In genomic region chr2:137114248-137115096, GRCm38 (mm10) we compare ENCODE assay signal across 8 mouse cellular contexts. TPM values are rescaled to one million over a fixed set of nuclear protein-coding genes. Genes with fewer than 3 reads are reported as not detected.
A peak's percentile ranks its signal among the peaks of the same experiment; 100 is the strongest.
DNase-seq lines count a peak whose midpoint lies in the region; ATAC-seq and TF ChIP-seq lines count a peak whose summit lies in the region.

No protein-coding gene starts in this region.

- peak; percentile 64; the same call in 1 of the 2 replicates for TF ChIP-seq CTCF in small intestine, adult 2 months (IDR thresholded peaks at IDR 0.05; ENCODE audit: extremely low read depth, insufficient read length, insufficient replicate concordance, low read depth, low read length)

- DNase-seq in adrenal gland, postnatal 36 days: peak; percentile 85
- DNase-seq in heart, adult 8-10 months (ENCODE audit: low spot score): peak; percentile 84
- peak; percentile 69 to 70 for DNase-seq in kidney, adult 8-10 months

- H3K9ac ChIP-seq in embryonic facial prominence, embryonic 12.5 days: peak overlapping the region; percentile 81
- H3K9ac ChIP-seq in limb, embryonic 12.5 days (replicated peaks): peak overlapping the region; percentile 86
- peak overlapping the region; percentile 70 for H3K9ac ChIP-seq in midbrain, embryonic 12.5 days (replicated peaks)

- ATAC-seq in embryonic facial prominence, embryonic 12.5 days (ENCODE audit: insufficient number of reproducible peaks, insufficient read depth, low FRiP score, low TSS enrichment): peak; percentile 48
- ATAC-seq in limb, embryonic 12.5 days (ENCODE audit: insufficient number of reproducible peaks, insufficient read depth, low FRiP score, low TSS enrichment, low read depth): peak; percentile 32
- peak; percentile 35 for ATAC-seq in midbrain, embryonic 12.5 days (ENCODE audit: low FRiP score, low read depth)
- no peak for ATAC-seq in erythroid progenitor cell, adult 5-6 weeks (replicated peaks; ENCODE audit: low FRiP score, poor library complexity, severe bottlenecking)

- no peaks in the 10 kb centered on the region for H3K9me3 ChIP-seq in embryonic facial prominence, embryonic 12.5 days
- H3K9me3 ChIP-seq in limb, embryonic 12.5 days: no peaks in the 10 kb centered on the region
- no peaks in the 10 kb centered on the region for H3K9me3 ChIP-seq in midbrain, embryonic 12.5 days

- H3K4me2 ChIP-seq in embryonic facial prominence, embryonic 12.5 days (replicated peaks): peak overlapping the region; percentile 91
- peak overlapping the region; percentile 91 for H3K4me2 ChIP-seq in limb, embryonic 12.5 days
- peak overlapping the region; percentile 77 for H3K4me2 ChIP-seq in midbrain, embryonic 12.5 days (replicated peaks)

- no peak for TF ChIP-seq POLR2A in small intestine, adult 2 months (IDR thresholded peaks at IDR 0.05; ENCODE audit: low read depth, low read length)

- H3K4me1 ChIP-seq in embryonic facial prominence, embryonic 12.5 days: peaks cover 48% of the 10 kb centered on the region
- peaks cover 54% of the 10 kb centered on the region for H3K4me1 ChIP-seq in limb, embryonic 12.5 days (replicated peaks)
- peaks cover 71% of the 10 kb centered on the region for H3K4me1 ChIP-seq in midbrain, embryonic 12.5 days
- H3K4me1 ChIP-seq in small intestine, adult 2 months (ENCODE audit: control insufficient read depth, insufficient read depth, insufficient read length, low read length): peaks cover 8% of the 10 kb centered on the region

- 0 out of 2 replicates have a peak, but pooled peaks cover 3% of the 10 kb centered on the region for H3K27me3 ChIP-seq in embryonic facial prominence, embryonic 12.5 days
- peaks cover 8% of the 10 kb centered on the region; the same call in 1 of the 2 replicates for H3K27me3 ChIP-seq in limb, embryonic 12.5 days
- peaks cover 16% of the 10 kb centered on the region for H3K27me3 ChIP-seq in midbrain, embryonic 12.5 days
- H3K27me3 ChIP-seq in small intestine, adult 2 months (ENCODE audit: control insufficient read depth, insufficient read depth, low read length): no peaks in the 10 kb centered on the region

- H3K36me3 ChIP-seq in embryonic facial prominence, embryonic 12.5 days: no peaks in the 10 kb centered on the region
- H3K36me3 ChIP-seq in limb, embryonic 12.5 days: no peaks in the 10 kb centered on the region
- H3K36me3 ChIP-seq in midbrain, embryonic 12.5 days: no peaks in the 10 kb centered on the region
- no peaks in the 10 kb centered on the region for H3K36me3 ChIP-seq in small intestine, adult 2 months (ENCODE audit: control insufficient read depth, insufficient read depth, low read length)

- peak overlapping the region; percentile 69 for H3K4me3 ChIP-seq in embryonic facial prominence, embryonic 12.5 days
- peak overlapping the region; percentile 72 for H3K4me3 ChIP-seq in limb, embryonic 12.5 days (replicated peaks)
- H3K4me3 ChIP-seq in midbrain, embryonic 12.5 days: peak overlapping the region; percentile 74
- peak overlapping the region; percentile 85 for H3K4me3 ChIP-seq in small intestine, adult 2 months (ENCODE audit: low read depth, low read length)

- H3K27ac ChIP-seq in embryonic facial prominence, embryonic 12.5 days: peak overlapping the region; percentile 79
- peak overlapping the region; percentile 88 for H3K27ac ChIP-seq in limb, embryonic 12.5 days
- peak overlapping the region; percentile 68 for H3K27ac ChIP-seq in midbrain, embryonic 12.5 days (replicated peaks)
- peak overlapping the region; percentile 74 for H3K27ac ChIP-seq in small intestine, adult 2 months (ENCODE audit: insufficient read depth, low read depth, low read length)

- 1% methylated on average over 51 of the region's 51 CpGs for WGBS in embryonic facial prominence, embryonic 12.5 days
- WGBS in limb, embryonic 12.5 days: under 1% methylated on average over 51 of the region's 51 CpGs
- under 1% methylated on average over 51 of the region's 51 CpGs for WGBS in midbrain, embryonic 12.5 days
- 1% methylated on average over 51 of the region's 51 CpGs for WGBS in small intestine, adult 2 months

RNA-seq across cellular contexts. Expression of gene Jag1, which starts 2.0 kb away (rescaled TPM):
- total RNA-seq in adrenal gland, postnatal 36 days (2021): 10 to 100 TPM; 13.5 to 13.6 TPM
- polyA plus RNA-seq in embryonic facial prominence, embryonic 12.5 days (2016; fragmentation: Nextera tagmentation; extraction: Ambion mirVana): 30.3 and 31.9 TPM in 2 replicates
- total RNA-seq in heart, adult 8-10 months (2022): 10 to 100 TPM in 1 of 4 experiments, 1 to 10 TPM in 3; 8.4 to 10.0 (median 9.1) TPM
- 23.3 and 26.5 TPM in 2 replicates for polyA plus RNA-seq in limb, embryonic 12.5 days (2016; fragmentation: Nextera tagmentation; extraction: Ambion mirVana)
- polyA plus RNA-seq in midbrain, embryonic 12.5 days (2016; fragmentation: Nextera tagmentation; extraction: Ambion mirVana): 51.2 and 53.0 TPM in 2 replicates
- 2.7 and 3.2 TPM in 2 replicates for polyA plus RNA-seq in small intestine, adult 2 months (2012; rRNA removed)
- total RNA-seq in erythroid progenitor cell, adult 5-6 weeks (2015; ENCODE audit: low replicate concordance): not detected in 2 replicates
- total RNA-seq in erythroid progenitor cell, adult 5-6 weeks (2017; ENCODE audit: low replicate concordance): 0.26 TPM in 1 of 2 replicates, not detected in the other
